Mouse (Mus musculus) left cerebral cortex, adult 2 months (tissue): Measurements from ENCODE around the gene Ush1g. TPM values are rescaled to one million over a fixed set of nuclear protein-coding genes. Genes with fewer than 3 reads are reported as not detected.

ENCODE experiments used
- DNase-seq, 2 experiments: peaks; one replicate each; pipeline ENCODE4 v3.0.0; 2021 to 2022; ENCODE audit warnings: low spot score in 2 of 2, mixed read lengths in 1 of 2; ENCODE audit errors: extremely low spot score in 1 of 2
- H3K27ac ChIP-seq: fragments of 200-600 bp; 2 replicates; pipeline ENCODE4 v1.8.1; 2022
- H3K4me3 ChIP-seq: fragments of 200-600 bp; 2 replicates; pipeline ENCODE4 v1.8.1; 2022
- CTCF ChIP-seq: fragments of 200-600 bp; IDR thresholded peaks from 2 replicates; pipeline ENCODE4 v1.8.1; 2022; ENCODE audit warnings: antibody characterized with exemption, mild to moderate bottlenecking, moderate library complexity
- intact Hi-C: fragments of 180-260 bp; cut with DNase I; formaldehyde crosslinking; loops from one replicate; pipeline ENCODE4 v1.15.1; 2025
- total RNA-seq, 2 experiments: library from RNA; stranded (reverse); gene quantifications; 2 replicates each; pipeline ENCODE4 v1.2.3; 2021

Ush1g gene
- total RNA-seq, 2 experiments from 2014 or later = 0.36 to 0.44 TPM

DNA sequence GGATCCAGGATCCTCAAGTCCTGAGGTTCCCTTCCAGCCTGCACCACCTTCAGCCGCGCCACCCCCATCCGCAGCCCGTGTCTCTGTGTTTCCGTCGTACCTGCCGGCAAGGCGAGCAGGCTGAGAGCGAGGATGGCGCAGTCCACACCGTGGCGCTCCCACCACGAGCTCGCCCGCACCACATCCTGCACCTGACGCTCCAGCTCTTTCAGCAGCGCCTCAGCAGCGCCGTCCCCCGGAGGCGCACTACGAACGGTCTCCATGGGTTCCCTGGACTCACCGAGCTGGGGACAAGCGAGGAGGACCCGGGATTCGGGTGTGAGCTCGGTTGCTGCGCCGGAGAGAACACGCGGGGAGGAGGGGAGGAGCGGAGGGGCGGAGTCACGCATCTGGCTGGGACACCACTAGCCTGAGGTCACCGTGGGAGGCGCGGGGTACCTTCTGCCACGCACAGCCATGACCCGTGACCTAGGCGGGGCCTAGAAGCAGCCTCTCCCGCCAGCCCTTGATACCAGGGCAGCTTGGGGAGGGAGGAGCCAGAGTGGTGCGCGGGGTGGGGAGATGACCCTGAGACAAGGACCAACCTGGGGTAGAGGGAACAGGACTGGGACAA, 24.5 kb downstream of the Ush1g start, which contains the start of gene Fads6:
TSS of gene Fads6 (minus strand) at position 450 of the 613 bp plus-strand sequence.
- Histone ChIP-seq H3K27ac (peak within 1 kb of the TSS; percentile 81), H3K4me3 (peak within 1 kb of the TSS; percentile 64)
- intact Hi-C loops = no loop called here
- peak; percentile 39 for TF ChIP-seq CTCF
- DNase-seq = peak; percentile 70 to 71

DNA sequence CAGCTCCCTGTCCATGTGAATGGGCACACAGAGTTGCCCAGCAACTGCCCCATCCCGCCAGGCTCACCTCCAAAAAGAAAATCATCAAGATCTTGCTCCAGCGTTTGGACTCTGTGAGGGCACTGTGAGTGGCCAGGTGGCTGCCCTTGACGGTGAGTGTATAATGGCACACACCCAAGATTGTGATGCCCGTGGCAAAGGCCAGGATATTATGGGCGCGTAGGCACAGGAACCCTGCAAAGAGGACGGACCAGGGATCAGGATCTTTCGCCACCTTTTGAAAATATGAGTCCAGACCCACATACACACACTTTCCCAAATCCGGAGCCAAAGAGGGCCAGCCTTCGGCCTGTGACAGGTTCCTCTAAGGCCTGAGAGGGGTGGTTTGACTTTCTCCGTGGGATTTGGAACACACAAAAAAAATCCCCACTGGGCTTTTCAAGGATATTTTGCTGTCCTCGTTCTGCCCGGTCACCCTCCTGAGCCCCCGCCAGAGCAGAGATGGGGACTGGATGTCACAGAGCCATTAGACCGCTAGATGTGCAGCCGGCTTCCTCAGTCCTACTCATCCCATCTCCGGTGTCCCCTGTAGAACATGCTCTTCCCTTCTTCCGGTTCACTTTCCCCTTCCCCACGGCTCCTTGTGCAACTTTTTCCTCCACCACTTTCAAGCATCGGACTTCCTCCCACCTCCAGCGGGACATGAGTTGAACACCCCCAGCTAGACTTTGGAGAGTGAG, 25.2 kb downstream of the Ush1g start:
- peak overlapping the region; percentile 81 for H3K27ac ChIP-seq
- intact Hi-C loops = no loop called here
- TF ChIP-seq CTCF = no peak
- no peak for DNase-seq
- peak overlapping the region; percentile 64 for H3K4me3 ChIP-seq

DNA sequence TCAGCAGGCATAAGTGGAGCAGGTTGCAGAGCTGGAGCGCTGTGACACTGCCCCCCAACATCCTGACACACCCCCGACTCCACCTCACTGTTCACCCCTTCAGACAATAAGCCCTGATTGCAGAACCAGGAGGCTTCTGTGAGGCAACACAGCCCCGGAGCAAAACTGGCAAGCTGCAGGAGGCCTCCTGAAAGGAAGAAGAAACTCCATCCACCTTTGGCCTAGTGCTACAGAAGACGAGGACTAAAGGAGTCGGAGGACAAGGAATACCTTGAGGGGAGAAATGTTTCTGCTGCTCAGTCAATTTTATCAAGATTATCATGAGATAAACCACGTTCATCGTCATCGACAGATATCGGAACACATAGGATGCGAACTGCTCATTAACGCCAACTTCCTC, 25.9 kb downstream of the Ush1g start:
- intact Hi-C loops = no loop called here
- Histone ChIP-seq H3K27ac (no peak overlapping the region), H3K4me3 (no peak overlapping the region)
- DNase-seq = no peak
- no peak for TF ChIP-seq CTCF

DNA sequence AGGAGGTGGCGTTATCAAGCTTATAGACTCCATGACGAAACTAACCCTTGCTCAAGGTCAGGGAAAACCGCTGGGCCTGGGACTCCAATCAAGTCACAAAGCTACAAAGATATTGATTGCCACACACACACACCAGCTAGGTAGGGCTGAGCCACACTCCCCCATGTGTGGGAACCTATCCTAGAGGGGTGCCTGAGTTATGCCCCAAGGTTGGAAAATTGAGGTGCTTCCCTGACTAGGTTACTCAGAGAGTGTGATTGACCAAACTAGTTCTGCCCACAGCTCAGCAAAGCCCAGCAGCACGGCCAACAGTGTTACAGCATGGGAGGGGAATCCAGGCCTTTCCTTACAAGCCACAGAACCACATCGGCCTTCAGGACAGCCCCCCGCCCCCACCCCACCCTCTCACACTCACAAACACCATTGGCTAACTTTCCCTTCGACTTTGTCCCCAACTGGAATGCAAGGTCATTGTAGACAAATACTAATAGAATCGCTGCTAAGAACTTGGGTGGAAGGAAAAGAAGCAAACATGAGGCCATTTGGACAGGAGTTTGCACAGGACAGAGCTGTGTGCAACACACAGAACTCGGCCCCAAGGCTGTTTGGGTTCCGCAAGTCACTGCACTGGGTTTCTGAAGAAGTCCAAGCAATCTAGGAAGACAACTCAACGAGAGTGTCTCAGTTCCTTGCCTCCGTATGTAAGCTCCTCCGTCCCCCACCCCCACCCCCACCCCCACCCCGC, 29.0 kb downstream of the Ush1g start:
- DNase-seq = no peak
- intact Hi-C loops = no loop called here

DNA sequence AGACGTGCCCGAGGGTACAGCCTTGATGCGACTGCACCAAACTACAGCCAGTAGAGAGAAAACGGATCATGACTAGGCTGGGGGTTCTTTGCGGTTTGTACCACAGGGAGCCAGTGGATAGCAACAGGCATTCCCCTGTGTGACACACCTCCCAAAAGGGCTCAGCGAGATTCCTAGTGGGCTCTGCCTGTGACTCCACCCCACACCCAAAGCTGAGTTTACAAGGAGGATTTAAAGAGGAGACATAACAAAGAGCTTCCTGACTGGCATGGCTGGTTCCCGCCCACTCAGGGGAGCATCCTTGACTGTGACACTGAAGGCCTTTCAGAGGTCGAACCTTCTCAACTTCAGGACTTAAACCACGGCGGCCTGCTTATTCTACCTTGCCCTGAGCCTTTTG, 30.3 kb downstream of the Ush1g start:
- H3K4me3 ChIP-seq = no peak overlapping the region
- no peak for TF ChIP-seq CTCF
- intact Hi-C loops = no loop called here
- no peak for DNase-seq
- H3K27ac ChIP-seq = no peak overlapping the region

More for the DNA sequence above, 29.0 kb downstream of the Ush1g start:
- TF ChIP-seq CTCF = no peak
- H3K4me3 ChIP-seq = no peak overlapping the region
- no peak overlapping the region for H3K27ac ChIP-seq

DNA sequence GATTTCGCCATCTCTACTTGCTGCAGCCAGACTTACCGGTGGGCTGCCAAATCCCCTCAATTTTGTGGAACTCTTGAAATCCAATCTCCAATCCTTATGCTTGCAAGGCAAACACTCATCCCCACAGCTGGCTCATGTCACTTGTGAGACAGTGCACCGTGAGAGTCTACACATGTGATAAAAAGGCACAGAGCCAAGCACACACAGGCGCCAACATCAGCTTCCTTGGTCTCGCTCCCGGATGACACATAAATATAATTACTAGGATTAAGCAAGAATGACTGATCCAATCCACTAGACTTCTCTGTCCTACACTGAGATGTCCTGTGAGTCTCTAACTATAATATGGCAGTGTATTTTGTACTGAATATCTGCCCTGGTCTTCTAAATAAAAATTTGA, 30.9 kb downstream of the Ush1g start:
- Histone ChIP-seq H3K27ac (no peak overlapping the region), H3K4me3 (no peak overlapping the region)
- intact Hi-C loops = no loop called here
- DNase-seq = peak in 1 of 2 experiments; percentile 16
- TF ChIP-seq CTCF = no peak

DNA sequence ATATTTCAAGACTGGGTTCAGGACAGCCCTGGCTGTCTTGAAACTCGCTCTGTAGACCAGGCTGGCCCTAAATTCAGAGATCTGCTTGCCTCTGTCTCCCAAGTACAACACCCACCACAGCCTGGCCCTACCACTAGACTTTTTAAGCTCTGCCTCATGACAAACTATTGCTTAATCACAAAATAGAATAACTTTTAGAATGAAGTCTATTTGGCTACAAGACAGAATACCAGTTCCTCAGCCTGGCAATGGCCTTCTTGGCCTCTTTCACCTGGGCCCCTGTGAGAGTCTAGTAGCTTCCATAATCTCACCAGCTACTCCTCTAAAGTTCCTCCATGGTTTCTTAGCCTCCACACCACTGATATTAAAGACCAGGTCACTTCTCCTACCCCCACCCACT, 31.5 kb downstream of the Ush1g start:
- no peak for DNase-seq
- no peak overlapping the region for H3K4me3 ChIP-seq
- TF ChIP-seq CTCF = no peak
- no peak overlapping the region for H3K27ac ChIP-seq
- intact Hi-C loops = no loop called here

DNA sequence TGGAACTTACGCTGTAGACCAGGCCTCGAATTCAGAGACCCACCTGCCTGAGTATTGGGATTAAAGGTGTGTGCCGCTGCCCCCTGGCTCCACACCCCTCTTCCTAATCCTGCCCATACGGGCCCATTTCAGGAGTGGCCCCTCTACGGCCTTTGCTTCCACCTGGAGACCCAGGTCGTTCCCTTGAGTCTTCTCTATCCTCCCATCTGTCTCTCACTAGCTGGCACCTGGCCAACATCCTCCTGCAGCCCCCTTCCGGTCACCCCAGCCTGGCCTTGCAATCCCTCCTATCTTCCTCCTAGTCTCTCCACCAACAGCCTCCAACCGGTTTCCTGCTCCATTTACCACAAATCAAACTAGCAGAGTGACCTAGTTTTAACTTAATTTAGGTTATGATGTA, 32.0 kb downstream of the Ush1g start:
- no peak overlapping the region for H3K27ac ChIP-seq
- DNase-seq = no peak
- no peak overlapping the region for H3K4me3 ChIP-seq
- intact Hi-C loops = no loop called here
- no peak for TF ChIP-seq CTCF

DNA sequence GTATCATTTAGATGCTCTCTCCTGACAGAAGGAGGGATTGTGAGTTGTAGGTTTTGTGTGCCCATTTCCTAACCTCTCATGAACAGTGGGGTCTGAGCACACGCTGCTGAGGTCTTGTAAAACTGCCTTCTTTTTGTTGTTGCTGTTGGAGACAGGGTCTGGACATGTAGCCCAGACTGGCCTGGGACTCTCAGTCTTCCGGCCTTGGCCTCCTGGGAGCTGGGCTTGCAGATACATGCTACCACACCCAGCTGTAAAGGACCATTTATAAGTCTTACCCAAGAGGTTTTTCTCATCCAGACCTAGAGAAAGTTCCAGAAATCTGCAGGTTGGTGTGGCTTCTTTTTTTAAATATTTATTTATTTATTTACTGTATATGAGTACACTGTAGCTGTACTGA, 33.5 kb downstream of the Ush1g start:
- intact Hi-C loops = no loop called here
- Histone ChIP-seq H3K27ac (no peak overlapping the region), H3K4me3 (no peak overlapping the region)
- TF ChIP-seq CTCF = no peak
- no peak for DNase-seq

DNA sequence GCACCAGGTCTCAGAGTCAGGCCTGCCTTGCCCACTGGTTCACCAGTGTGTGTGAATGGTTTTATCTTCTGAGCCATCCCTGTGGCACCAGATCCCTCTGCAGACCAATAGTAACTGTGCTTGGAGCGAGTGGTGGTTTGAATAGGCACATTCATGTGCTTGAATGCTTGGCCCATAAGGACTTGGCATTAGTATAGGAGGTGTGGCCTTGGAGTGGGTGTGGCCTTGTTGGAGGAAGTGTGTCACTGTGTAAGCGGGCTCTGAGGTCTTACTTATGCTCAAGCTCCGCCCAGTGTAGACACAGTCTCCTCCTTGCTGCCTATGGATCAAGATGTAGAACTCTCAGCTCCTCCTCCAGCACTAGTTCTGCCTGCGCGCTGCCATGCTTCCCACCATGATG, 34.5 kb downstream of the Ush1g start:
- DNase-seq = peak in 1 of 2 experiments; percentile 12
- Histone ChIP-seq H3K27ac (no peak overlapping the region; the same call in 1 of the 2 replicates), H3K4me3 (no peak overlapping the region)
- intact Hi-C loops = no loop called here
- TF ChIP-seq CTCF = no peak

DNA sequence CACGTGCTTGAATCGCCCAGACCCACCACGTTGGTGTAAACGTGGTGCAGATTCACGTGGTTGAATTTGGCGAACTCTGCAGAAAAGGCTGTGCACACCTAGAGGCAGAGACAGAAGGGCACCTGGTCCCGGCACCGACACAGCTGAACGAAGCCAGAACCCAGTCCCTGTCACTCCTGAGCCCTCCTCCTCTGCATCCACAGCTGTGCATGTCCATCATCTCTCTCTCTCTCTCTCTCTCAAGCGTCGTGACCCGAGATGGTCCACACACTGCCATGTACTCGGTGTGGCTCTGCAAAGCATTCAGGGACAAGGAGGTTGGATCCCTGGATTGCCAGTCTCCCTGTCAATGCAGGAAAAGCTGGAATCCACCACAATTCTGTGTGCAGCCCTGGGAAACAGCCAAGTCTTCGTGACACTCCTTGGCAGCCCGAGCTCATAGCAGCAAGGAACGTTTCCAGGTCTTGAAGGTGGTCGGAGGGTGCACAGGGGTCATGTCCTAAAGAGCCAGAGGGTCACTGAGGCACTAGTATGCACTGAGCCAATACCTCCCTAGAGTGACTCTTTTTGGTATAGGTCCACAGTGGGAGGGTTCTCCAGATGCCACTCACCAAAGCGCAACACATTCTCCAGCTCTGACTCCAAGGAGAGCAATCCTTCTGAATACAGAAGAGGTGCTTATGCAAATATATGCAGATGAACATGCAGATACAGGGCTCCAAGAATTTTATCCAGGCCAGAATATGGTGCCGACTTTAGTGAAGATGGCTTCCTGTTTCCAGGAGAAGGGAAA, 35.4 kb downstream of the Ush1g start:
- no peak overlapping the region for H3K4me3 ChIP-seq
- DNase-seq = no peak
- TF ChIP-seq CTCF = no peak
- intact Hi-C loops = no loop called here
- H3K27ac ChIP-seq = peak overlapping the region; percentile 48
